Comparison of ENCODE assay signal across 11 mouse cellular contexts in genomic region chr5:120522649-120523048, GRCm38 (mm10). TPM values are rescaled to one million over a fixed set of nuclear protein-coding genes. Genes with fewer than 3 reads are reported as not detected.
DNase-seq lines count a peak whose midpoint lies in the region; ATAC-seq and TF ChIP-seq lines count a peak whose summit lies in the region.
"Had no signal": no experiment of that assay in that cellular context is flagged by ENCODE, and none has a peak within 500 bp of the region (broad histone marks: within the 10 kb centered on the region; RNA-seq: fewer than 3 reads in every experiment).

No protein-coding gene starts in this region.

- no peaks in the 10 kb centered on the region for H3K9me3 ChIP-seq in lung, embryonic 14.5 days (ENCODE audit: low read depth, low read length)
- H3K9me3 ChIP-seq in hindbrain, embryonic 10.5 days: no peaks in the 10 kb centered on the region
- H3K9me3 ChIP-seq in midbrain, embryonic 13.5 days: no peaks in the 10 kb centered on the region
- H3K9me3 ChIP-seq: embryonic facial prominence, embryonic 13.5 days had no signal

- H3K4me3 ChIP-seq in thymus, adult 2 months (ENCODE audit: control insufficient read depth, insufficient read depth, low read length): no peak overlapping the region
- no peak overlapping the region for H3K4me3 ChIP-seq in lung, embryonic 14.5 days (ENCODE audit: low read depth, low read length)
- no peak overlapping the region for H3K4me3 ChIP-seq in hindbrain, embryonic 10.5 days
- H3K4me3 ChIP-seq in midbrain, embryonic 13.5 days (replicated peaks): no peak overlapping the region
- H3K4me3 ChIP-seq: embryonic facial prominence, embryonic 13.5 days had no signal

- DNase-seq in adrenal gland, postnatal 14 days: peak; percentile 75
- DNase-seq in adrenal gland, adult 2 months: no peak
- DNase-seq in thymus, adult 2 months: peak; percentile 50
- DNase-seq in thymus, adult 18-20 months: no peak
- DNase-seq in lung, embryonic 14.5 days: peak; percentile 17
- DNase-seq in thymus, postnatal 4 days: peak; percentile 79
- DNase-seq in hindbrain, embryonic 10.5 days (ENCODE audit: low spot score): no peak

- ATAC-seq in lung, embryonic 14.5 days (ENCODE audit: insufficient read depth): no peak
- no peak for ATAC-seq in midbrain, embryonic 13.5 days

- no peaks in the 10 kb centered on the region; the same call in 1 of the 2 replicates for H3K4me1 ChIP-seq in thymus, adult 2 months (replicated peaks; ENCODE audit: control insufficient read depth, insufficient read depth, low read length)
- H3K4me1 ChIP-seq in lung, embryonic 14.5 days (ENCODE audit: insufficient read depth): no peaks in the 10 kb centered on the region
- H3K4me1 ChIP-seq in hindbrain, embryonic 10.5 days (replicated peaks): peaks cover 15% of the 10 kb centered on the region
- no peaks in the 10 kb centered on the region for H3K4me1 ChIP-seq in midbrain, embryonic 13.5 days (replicated peaks)

- no peak overlapping the region for H3K27ac ChIP-seq in thymus, adult 2 months (ENCODE audit: control insufficient read depth, insufficient read depth, low read length)
- H3K27ac ChIP-seq in lung, embryonic 14.5 days (ENCODE audit: low read depth): no peak overlapping the region
- H3K27ac ChIP-seq in hindbrain, embryonic 10.5 days: no peak overlapping the region
- H3K27ac ChIP-seq in midbrain, embryonic 13.5 days: no peak overlapping the region
- H3K27ac ChIP-seq: embryonic facial prominence, embryonic 13.5 days; macrophage had no signal

- no peaks in the 10 kb centered on the region for H3K27me3 ChIP-seq in thymus, adult 2 months (ENCODE audit: control insufficient read depth, insufficient read depth, low read length)
- H3K27me3 ChIP-seq in lung, embryonic 14.5 days (ENCODE audit: insufficient read depth, low read length): no peaks in the 10 kb centered on the region
- H3K27me3 ChIP-seq in hindbrain, embryonic 10.5 days (ENCODE audit: insufficient read depth, poor library complexity, severe bottlenecking): no peaks in the 10 kb centered on the region
- no peaks in the 10 kb centered on the region for H3K27me3 ChIP-seq in midbrain, embryonic 13.5 days
- H3K27me3 ChIP-seq: embryonic facial prominence, embryonic 13.5 days had no signal

- TF ChIP-seq CTCF in thymus, adult 2 months (IDR thresholded peaks at IDR 0.05; ENCODE audit: borderline replicate concordance, control insufficient read depth, extremely low read depth, insufficient read depth, low read length, poor library complexity): peak; percentile 79; the same call in 1 of the 2 replicates
- TF ChIP-seq CTCF in lung, embryonic 14.5 days (IDR thresholded peaks at IDR 0.05; ENCODE audit: low read depth): peak; percentile 60

- WGBS in thymus, adult 2 months: 91% methylated on average over 3 of the region's 3 CpGs
- 71% methylated on average over 3 of the region's 3 CpGs for WGBS in lung, embryonic 14.5 days
- WGBS in hindbrain, embryonic 10.5 days: 72% methylated on average over 3 of the region's 3 CpGs
- WGBS in midbrain, embryonic 13.5 days: 85% methylated on average over 3 of the region's 3 CpGs

- H3K4me2 ChIP-seq in lung, embryonic 14.5 days: no peak overlapping the region
- H3K4me2 ChIP-seq in midbrain, embryonic 13.5 days (replicated peaks): no peak overlapping the region
- H3K4me2 ChIP-seq: embryonic facial prominence, embryonic 13.5 days had no signal

- H3K9ac ChIP-seq in lung, embryonic 14.5 days: no peak overlapping the region
- no peak overlapping the region for H3K9ac ChIP-seq in midbrain, embryonic 13.5 days (replicated peaks)
- H3K9ac ChIP-seq: embryonic facial prominence, embryonic 13.5 days had no signal

- no peaks in the 10 kb centered on the region for H3K36me3 ChIP-seq in thymus, adult 2 months (ENCODE audit: control insufficient read depth, insufficient read depth, low read length)
- H3K36me3 ChIP-seq in lung, embryonic 14.5 days (ENCODE audit: insufficient read depth): no peaks in the 10 kb centered on the region
- peaks cover 9% of the 10 kb centered on the region; the same call in 1 of the 2 replicates for H3K36me3 ChIP-seq in hindbrain, embryonic 10.5 days
- no peaks in the 10 kb centered on the region for H3K36me3 ChIP-seq in midbrain, embryonic 13.5 days

- no peak for TF ChIP-seq POLR2A in thymus, adult 2 months (IDR thresholded peaks at IDR 0.05; ENCODE audit: control insufficient read depth, extremely low read depth, insufficient read depth, low read length, poor library complexity)

RNA-seq across cellular contexts. Expression of gene Slc8b1, which starts 11.7 kb away (rescaled TPM):
- 33.5 and 35.6 TPM in 2 replicates for total RNA-seq in adrenal gland, postnatal 14 days (2021)
- total RNA-seq in adrenal gland, adult 2 months (2021): 10 to 100 TPM; 25.5 to 46.3 TPM
- 40.1 and 49.3 TPM in 2 replicates for polyA plus RNA-seq in adrenal gland, adult 2 months (2012; rRNA removed)
- polyA plus RNA-seq in thymus, adult 2 months (2012; rRNA removed): 21.9 and 29.1 TPM in 2 replicates
- polyA plus RNA-seq in lung, embryonic 14.5 days (2014; fragmentation: Nextera tagmentation; extraction: Ambion mirVana): 2.7 and 3.6 TPM in 2 replicates
- 4.4 and 5.8 TPM in 2 replicates for polyA plus RNA-seq in hindbrain, embryonic 10.5 days (2016; fragmentation: Nextera tagmentation; extraction: Ambion mirVana)
- 2.3 and 2.4 TPM in 2 replicates for polyA plus RNA-seq in midbrain, embryonic 13.5 days (2015; fragmentation: Nextera tagmentation; extraction: Ambion mirVana)

RNA-seq across cellular contexts. Expression of gene Plbd2, which starts 19.2 kb away (rescaled TPM):
- total RNA-seq in adrenal gland, postnatal 14 days (2021): 63.6 and 70.5 TPM in 2 replicates
- total RNA-seq in adrenal gland, adult 2 months (2021): 10 to 100 TPM; 85.2 to 91.3 TPM
- 70.2 and 92.9 TPM in 2 replicates for polyA plus RNA-seq in adrenal gland, adult 2 months (2012; rRNA removed)
- 31.5 and 32.4 TPM in 2 replicates for polyA plus RNA-seq in thymus, adult 2 months (2012; rRNA removed)
- polyA plus RNA-seq in lung, embryonic 14.5 days (2014; fragmentation: Nextera tagmentation; extraction: Ambion mirVana): 46.3 and 49.6 TPM in 2 replicates
- polyA plus RNA-seq in hindbrain, embryonic 10.5 days (2016; fragmentation: Nextera tagmentation; extraction: Ambion mirVana): 42.5 and 43.0 TPM in 2 replicates
- polyA plus RNA-seq in midbrain, embryonic 13.5 days (2015; fragmentation: Nextera tagmentation; extraction: Ambion mirVana): 25.1 and 29.3 TPM in 2 replicates

RNA-seq across cellular contexts. Expression of gene Sds, which starts 46.3 kb away (rescaled TPM):
- total RNA-seq in adrenal gland, postnatal 14 days (2021): 3.5 and 28.1 TPM in 2 replicates
- total RNA-seq in adrenal gland, adult 2 months (2021): under 1 TPM in 1 of 2 experiments, not detected in 1; 0.55 TPM
- 1.2 TPM in 1 of 2 replicates, not detected in the other for polyA plus RNA-seq in adrenal gland, adult 2 months (2012; rRNA removed)
- polyA plus RNA-seq in thymus, adult 2 months (2012; rRNA removed): 0.65 and 0.75 TPM in 2 replicates
- polyA plus RNA-seq in lung, embryonic 14.5 days (2014; fragmentation: Nextera tagmentation; extraction: Ambion mirVana): not detected in 2 replicates
- polyA plus RNA-seq in hindbrain, embryonic 10.5 days (2016; fragmentation: Nextera tagmentation; extraction: Ambion mirVana): not detected in 2 replicates
- 0.32 TPM in 1 of 2 replicates, not detected in the other for polyA plus RNA-seq in midbrain, embryonic 13.5 days (2015; fragmentation: Nextera tagmentation; extraction: Ambion mirVana)
- total RNA-seq: hematopoietic stem cell, adult 5-6 weeks had no signal
- polyA plus RNA-seq: embryonic facial prominence, embryonic 13.5 days; macrophage had no signal

RNA-seq across cellular contexts. Expression of gene Sdsl, which starts 50.0 kb away (rescaled TPM):
- total RNA-seq in adrenal gland, postnatal 14 days (2021): 43.0 and 43.7 TPM in 2 replicates
- total RNA-seq in adrenal gland, adult 2 months (2021): 10 to 100 TPM; 46.3 to 71.9 TPM
- 114 and 115 TPM in 2 replicates for polyA plus RNA-seq in adrenal gland, adult 2 months (2012; rRNA removed)
- polyA plus RNA-seq in thymus, adult 2 months (2012; rRNA removed): 1.8 and 2.5 TPM in 2 replicates
- polyA plus RNA-seq in lung, embryonic 14.5 days (2014; fragmentation: Nextera tagmentation; extraction: Ambion mirVana): 3.3 and 4.7 TPM in 2 replicates
- 6.2 and 7.9 TPM in 2 replicates for polyA plus RNA-seq in hindbrain, embryonic 10.5 days (2016; fragmentation: Nextera tagmentation; extraction: Ambion mirVana)
- polyA plus RNA-seq in midbrain, embryonic 13.5 days (2015; fragmentation: Nextera tagmentation; extraction: Ambion mirVana): 6.8 and 9.5 TPM in 2 replicates
- polyA plus RNA-seq: macrophage had no signal

Comparison
In these comparisons a context has a peak if more than half of its experiments do, and no peak if none do; other contexts are left out.
1. DNase-seq: peak in adrenal gland, postnatal 14 days (single experiment), thymus, adult 2 months (single experiment), lung, embryonic 14.5 days (single experiment) and thymus, postnatal 4 days (single experiment); none in adrenal gland, adult 2 months (single experiment), thymus, adult 18-20 months (0 of 2) and hindbrain, embryonic 10.5 days (single experiment).